Mouse (Mus musculus): ENCODE data around the gene Dennd1b.

Gene Dennd1b

DNA sequence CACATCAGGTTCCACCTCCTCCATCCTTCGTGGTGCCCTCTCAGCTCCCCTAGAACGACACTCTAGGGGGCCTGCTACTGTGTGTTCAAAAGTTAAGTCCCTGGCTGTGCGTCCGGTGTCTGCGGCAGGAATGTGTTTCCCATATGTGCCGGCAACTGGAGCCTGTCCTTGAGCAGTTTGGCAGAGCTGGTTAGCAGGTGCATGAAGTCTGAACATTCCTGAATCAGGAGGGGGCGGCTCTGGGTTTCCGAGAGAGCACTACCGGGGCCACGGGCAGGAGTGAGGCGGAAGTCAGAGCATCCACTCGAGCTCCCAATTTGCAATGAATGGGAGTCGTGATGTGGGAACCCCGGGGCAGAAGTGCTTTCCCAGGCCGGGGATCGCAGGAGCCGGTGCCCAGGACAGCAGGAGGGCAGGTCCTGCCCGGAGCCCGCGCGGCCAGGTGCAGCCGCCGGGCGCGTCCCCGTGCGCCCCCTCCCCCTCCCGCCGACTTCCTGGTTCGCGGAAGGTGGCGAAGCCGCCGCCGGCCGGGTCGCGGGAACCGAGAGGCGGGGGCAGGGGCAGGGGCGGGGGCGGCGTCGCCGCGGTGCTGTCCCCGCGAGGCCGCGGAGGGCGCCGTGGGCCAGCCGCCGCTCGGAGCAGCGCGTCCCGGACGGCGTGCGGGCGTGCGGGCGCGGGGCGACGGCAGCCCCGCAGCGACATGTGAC lies at the start of gene Dennd1b:
Dennd1b (plus strand) TSS at position 275 of the 707 bp plus-strand sequence.
- DNase-seq = peak; percentile 65 to 66

DNA sequence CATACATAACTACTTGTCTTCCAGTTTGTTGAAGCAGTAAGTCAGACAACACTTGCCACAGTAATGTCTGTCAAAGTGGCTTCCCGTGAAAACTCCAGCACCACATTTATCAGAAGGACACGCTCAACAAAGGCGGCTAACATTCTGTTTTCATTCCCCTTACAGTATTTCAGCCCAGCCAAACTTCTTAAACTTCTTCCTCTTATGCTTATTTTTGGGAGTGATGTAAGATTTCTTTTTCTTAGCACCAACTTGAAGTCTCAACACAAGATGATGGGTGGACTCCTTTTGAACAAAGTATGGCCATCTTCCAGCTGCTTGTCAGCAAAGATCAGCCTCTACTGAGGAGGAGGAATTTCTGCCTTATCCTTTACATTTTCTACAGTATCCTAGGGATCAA lies 47.6 kb upstream of the Dennd1b start:
- no peak for DNase-seq

DNA sequence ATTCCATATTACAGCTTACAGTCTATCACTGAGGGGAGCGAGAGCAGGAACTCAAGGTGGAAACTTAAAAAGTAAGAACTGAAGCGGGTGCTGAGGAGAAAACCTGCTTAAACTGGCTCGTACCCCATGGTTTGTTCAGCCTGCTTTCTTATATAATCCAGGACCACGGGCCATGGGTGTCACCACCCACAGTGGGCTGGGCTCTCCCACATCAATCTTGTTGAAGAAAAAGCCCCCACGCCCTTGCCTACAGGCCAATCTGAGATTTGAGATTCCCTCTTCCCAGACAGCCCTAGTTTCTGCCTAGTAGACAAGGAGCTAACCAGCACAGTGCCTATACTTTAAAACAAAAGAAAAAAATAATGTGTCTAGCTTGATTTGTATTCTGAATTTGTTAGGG lies 43.6 kb upstream of the Dennd1b start:
- DNase-seq = no peak

DNA sequence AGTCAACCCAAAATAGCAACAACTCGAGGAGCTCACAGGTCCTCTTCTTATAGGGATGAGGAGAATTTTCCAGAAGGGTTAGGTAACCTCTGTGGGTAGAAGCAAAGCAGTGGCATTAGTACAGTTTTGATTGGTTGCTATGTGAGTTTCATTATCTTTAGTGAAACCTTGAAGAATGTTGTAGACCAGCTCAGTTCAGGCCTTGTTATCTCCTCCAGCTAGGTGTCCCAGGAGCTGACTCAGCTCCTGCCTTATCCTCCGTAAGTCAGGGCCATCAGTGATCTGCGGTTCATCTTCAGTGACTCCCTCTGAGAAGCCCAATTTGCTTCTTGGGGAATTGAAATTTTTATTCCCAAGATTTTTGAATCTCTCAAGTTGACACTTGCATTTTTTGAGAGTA lies 43.2 kb upstream of the Dennd1b start:
- no peak for DNase-seq

DNA sequence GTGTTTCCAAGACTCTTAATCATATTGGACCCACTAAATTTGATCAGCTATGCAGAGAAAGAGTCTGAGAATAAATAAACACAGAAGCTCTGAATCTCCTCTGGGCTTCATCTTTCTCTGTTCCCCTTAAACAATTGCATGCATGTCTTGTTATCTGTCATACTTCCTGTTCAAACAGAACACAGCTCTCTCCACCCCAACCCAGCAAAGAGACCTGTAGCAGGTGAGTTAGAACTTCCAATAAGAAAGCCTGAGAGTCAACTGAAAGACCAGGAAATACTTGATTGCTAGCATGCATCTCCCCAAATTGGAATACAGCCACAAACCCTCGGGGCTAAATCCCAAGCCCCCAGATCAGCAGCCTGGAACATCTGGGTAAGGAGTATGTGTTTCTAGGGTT lies 42.4 kb upstream of the Dennd1b start:
- no peak for DNase-seq

DNA sequence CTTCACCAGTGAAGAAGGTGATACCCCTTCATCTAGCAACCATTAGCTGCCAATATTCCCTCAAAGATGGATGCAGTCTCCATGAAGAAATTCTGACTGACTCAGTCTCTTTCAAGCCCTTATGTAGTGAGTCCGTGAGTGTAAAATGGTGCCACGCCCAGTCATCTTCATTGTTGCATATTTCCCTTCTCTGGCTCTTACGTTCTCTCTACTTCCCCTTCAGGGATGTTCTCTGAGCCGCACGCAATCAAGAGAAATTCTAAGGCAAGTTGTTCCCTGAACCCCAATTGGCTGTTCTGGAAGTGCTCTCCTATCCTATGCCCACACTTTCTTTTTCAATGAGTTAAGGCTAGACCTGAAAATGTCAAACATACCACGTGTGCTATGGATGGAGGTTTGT lies 40.3 kb upstream of the Dennd1b start:
- no peak for DNase-seq

DNA sequence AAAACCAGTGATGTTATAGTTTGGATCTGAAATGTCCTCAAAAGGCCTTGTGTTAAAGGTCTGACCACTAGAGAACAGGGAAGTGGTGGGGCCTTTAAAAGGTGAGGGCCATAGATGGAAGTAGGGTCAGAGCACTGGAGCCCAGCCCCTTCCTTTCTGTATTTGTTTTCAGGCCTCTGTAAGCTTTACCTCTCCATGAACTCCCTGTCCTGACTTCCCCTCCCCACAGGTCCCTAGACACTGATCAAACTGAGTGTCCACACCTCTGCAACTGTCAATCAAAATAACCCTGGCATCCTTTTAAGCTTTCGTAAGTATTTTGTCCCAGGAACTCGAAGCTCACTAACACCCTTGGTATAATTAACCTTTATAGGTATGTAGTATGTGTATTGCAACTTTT lies 39.0 kb upstream of the Dennd1b start:
- DNase-seq = no peak

DNA sequence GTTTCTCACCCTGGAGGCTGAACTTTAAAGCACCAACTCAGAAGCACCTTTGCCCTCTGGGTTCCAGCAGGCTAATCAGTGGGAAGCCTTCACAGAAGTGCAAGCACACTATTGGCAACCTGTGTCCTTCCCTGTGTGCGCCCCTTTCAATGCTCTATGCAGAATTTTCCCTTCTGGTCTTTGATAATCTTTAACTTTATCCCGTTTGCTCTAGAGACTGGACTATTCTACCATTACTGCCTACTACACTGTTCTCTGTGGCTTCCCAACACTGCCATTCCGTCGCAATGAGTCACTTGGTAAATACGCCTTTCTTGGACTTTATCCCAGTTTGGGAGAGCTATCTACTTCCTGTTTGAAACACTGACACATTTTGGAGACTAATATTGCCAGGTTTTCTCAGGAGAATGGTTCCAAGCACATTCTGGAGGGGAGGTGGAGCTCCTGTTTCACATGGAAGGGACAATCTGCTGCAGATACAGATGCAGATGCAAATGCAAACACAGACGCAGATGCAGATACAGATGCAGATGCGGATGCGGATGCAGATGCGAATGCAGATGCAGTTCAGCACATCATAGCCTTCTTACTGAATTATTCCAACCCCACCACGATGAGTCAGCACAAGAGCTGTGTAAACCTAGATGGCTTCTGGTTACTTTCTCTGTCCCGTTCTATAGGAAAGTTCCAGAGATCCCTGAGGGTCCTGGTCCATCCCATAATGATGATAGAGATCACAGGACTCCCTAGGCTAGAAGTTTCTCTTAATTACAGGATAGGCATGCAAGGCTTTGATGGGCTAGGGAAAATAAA lies 34.4 kb upstream of the Dennd1b start:
- DNase-seq = no peak

DNA sequence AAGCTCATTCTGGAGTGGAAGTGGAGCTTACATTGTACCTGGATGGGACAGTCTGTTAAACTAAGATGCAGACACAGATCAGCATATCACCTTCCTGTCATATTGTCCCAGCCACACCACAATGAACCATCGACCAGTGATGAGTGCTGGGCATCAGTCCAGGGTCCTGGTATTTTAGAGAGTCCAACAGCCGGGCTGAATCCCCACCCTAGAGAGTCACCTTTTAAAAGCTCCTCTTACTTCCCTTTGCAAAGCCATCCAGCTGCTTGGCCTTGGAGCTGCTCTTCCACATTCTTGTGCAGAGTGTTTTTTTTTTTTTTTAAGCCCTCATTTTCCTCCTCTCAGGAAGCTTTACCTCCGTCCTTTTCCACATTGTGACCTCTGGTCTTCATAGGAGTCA lies 33.2 kb upstream of the Dennd1b start:
- no peak for DNase-seq

DNA sequence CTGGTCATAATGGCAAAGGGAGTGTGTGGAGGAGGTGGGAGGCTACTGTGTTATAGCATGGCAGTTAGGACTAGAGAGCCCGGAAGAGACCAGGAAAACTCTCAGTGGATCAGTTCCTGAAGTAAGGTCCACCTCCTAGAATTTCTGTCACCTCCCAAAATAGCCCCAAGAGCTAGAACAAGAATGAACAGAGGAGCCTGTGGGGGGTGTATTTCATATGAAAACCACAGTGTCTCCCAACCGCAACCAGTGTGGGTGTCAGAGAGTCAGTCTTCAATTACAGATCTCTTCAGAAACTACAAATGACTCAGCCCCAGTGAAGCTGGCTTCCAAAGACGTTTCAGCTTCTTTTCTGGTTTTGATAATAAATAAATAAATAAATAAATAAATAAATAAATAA lies 32.4 kb upstream of the Dennd1b start:
- no peak for DNase-seq

DNA sequence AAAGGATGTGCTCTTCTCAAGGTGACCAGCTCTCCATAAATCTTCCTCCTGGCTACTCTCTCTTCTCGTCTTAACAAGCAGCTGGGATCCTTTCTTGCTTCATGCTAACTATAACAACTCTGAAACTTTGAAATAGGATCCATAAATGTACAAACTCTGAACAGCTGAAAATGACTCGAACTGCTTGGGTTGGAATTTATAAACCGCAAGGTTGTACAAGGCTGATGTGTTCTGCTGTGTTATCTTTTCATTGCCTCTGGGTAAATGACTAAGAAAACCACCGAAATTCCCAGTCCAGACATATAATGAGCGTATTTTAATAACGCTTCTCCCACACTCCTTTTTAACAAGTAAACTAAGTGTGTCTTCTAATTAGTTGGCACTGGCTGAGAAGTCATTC lies 27.1 kb upstream of the Dennd1b start:
- no peak for DNase-seq

DNA sequence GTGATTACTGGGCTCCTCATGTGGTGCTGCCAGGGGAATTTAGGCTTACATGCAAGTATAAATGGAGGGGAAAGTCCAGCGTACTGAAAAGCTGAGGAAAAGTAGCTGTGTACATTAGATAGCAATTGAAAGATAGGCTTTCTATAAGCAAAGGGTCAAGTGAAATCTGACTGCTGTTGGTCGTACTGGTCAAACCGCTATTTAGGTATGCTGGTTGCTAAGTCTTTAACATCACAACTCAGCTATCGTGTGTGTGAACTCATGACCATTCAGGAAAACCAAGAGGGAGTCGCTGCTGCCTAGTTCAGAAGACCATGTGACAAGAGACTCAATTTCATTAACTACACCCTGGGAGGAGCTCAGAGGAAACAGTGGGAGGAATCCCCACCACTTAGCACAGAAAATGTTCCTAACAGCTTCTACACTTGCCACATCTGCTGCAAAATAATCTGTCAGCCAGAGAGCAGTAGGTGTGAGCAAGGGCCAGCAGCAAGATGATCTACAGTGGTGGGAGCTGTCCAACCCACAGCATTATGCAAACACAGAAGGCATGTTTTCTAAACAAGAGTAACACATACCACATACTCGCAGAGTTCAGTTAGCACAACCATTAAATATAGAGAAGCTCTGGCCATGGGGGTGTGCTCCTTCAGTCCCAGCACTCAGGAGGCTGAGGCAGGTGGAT lies 25.4 kb upstream of the Dennd1b start:
- no peak for DNase-seq

DNA sequence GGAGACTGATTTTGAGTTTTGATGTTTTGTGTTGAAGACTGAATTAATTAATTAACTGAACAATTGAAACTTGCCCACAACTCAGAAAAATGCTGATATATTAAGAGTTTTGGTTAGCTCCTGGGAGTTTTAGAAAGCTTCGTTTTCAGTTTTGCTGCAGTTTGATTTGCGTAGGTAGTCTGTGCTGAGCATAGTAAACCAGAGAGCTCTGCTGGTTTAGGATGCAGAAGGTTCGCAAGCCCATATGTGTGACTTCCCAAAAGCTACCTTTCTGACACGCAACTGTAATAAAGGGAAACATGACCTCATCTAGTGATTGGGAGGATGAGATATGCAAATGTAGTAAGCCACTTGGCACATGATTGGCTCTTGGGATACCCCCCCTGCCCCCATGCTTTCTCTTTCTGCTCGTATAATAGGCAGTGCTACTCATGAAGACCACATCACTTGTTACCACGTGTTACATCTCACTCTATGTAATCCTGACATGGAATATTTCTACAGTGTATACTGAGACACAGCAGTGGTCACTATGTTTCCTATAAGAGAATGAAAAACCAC lies 23.6 kb upstream of the Dennd1b start:
- no peak for DNase-seq

DNA sequence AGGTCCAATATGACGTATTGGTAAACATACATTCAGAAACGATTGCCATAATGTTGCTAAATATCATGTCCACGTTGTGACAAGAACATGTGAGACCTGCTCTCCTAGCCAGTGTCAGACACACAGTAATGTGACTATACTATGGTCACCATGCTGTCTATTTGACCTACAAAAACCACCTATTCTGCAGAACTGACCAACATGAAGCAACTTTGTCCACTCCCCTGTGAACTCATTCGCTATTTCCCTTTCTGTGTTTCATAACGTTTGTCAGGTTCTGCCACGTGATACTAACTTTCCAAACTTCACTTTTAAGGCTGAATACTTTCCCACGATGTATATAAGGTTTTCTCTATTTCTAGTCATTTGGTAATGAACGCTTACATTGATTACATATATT lies 22.8 kb upstream of the Dennd1b start:
- DNase-seq = no peak

DNA sequence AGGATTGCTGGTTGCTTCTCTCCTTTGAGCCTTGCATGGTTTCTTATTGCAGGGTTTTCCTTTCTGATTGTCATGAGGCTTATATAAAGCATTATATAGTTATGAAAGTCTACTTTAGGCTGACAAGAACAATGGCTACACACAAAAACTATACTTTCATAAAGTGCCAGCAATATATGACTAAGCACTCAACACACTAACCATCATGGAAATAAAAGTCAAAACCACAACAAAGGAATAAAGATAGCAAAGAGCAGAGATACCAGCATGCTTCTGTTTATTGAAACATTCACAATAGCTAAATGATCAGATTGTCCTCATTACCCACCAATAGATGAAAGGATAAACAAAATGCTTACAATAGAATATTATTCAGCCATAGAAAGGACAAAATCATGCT lies 11.1 kb upstream of the Dennd1b start:
- DNase-seq = no peak

DNA sequence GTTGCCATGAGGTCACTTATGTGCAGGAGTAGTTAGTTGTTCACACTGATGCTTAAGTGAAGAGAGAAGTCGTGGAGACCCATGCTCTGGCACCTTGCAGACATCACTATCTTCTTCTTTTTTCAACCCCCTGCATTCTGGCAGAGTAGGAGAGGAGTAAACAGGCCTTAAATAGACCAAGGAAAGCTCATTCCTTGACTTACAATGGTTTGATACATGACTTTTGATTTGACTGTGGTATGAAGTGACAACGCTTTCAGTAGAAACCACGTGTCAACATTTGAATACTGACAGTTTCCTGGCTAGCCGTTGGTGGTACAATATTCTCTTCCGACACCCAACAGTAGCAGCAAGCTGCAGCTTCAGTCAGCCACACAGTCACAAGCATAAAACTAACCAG lies 8.3 kb upstream of the Dennd1b start:
- no peak for DNase-seq

DNA sequence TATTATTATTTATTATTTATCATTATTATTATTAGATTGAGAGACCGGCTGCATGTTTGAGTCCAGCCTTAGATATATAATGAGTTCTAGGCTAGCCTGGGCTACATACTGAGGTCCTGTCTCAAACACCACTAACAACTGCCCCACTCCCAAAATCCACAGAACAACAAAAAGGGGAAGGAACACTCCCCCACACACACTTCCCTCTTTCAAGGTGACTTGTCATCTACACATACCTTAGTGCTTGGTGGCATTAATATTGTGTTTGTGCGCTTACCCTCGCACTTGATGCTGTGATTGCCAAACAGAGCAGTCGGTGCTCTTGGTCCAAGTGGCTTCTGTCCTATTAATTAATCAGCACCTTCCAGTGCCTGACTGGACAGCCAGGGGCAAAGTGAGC lies 7.8 kb upstream of the Dennd1b start:
- no peak for DNase-seq

DNA sequence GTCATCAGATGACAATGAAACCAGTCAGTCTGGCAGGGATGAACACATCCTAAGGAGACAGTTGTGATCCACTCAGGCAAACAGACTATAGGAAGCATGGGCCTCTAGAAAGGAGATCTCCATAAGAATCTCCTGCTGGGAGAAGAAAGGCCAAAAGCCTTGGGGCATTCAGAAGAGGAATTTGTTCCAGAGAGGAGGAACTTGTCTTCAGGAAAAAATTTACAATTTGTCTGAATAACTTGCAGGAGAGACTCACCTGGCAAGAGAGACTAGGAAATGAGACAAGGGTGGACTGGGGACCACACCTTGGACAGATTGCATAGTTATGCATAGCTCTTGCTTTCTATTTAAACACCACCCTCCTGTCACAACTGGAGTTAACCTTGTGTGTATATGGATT lies 6.7 kb upstream of the Dennd1b start:
- DNase-seq = no peak

DNA sequence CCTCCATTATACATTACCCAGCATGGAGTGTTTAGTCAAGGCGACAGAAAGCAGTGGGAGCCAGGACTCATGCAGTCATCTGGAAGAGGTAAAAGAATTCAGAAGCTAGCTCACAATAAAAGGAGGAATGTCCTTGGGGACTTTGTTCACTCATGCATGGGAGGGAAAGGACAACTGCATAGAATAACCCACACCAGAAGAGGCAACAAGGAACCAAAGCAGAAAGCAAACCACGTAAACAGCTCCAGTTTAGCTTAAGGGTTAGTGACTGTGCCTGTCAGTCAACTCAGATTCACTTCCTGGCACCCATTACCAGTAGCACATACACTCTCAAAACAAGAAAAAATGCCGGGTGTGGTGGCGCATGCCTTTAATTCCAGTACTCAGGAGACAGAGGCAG lies 6.1 kb upstream of the Dennd1b start:
- no peak for DNase-seq

DNA sequence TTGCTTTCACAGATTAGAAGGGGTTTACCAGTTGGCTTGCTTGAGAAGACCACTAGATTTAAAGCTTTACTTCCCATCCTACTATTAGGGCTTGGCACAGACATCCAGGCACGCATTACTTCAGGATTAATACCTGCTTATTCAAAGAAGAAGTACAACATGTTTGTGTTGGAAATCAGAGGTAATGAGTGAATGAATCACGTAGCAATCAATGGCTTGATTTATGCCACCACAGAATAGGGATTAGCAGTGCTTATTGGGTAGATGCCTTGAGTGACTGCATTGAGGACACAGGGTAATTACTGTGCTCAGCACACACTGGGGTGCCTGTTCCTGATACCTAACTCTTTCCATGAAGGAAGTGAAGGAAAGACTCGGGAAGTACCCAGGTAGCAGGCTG lies 4.4 kb upstream of the Dennd1b start:
- no peak for DNase-seq

DNA sequence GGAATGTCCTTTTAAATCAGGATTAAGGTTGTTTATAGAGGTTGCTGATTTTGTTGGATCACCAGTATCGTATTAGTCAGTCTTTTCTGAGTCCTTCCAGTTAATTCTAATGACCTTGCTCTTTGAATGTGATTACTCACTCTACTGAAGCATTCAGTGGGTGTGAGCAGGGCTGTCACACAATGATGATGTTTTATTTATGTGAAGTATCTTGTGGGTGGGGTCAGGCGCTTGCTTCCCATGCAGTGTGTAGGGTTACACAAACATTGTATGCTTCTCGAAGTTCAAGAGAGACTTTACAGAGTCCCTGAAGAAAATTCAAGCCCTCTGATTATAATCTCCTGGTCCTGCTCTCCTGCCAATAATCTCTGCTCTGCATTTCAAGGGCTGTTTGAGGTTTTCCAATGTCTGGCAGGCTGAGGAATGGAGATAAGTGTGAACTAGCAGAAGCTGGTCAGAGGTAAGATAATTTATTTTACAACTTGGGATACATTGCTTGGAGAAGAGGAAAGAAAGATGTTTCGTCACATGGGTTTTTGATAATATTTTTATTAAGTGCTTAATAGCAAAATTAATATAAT lies 3.2 kb upstream of the Dennd1b start:
- no peak for DNase-seq

DNA sequence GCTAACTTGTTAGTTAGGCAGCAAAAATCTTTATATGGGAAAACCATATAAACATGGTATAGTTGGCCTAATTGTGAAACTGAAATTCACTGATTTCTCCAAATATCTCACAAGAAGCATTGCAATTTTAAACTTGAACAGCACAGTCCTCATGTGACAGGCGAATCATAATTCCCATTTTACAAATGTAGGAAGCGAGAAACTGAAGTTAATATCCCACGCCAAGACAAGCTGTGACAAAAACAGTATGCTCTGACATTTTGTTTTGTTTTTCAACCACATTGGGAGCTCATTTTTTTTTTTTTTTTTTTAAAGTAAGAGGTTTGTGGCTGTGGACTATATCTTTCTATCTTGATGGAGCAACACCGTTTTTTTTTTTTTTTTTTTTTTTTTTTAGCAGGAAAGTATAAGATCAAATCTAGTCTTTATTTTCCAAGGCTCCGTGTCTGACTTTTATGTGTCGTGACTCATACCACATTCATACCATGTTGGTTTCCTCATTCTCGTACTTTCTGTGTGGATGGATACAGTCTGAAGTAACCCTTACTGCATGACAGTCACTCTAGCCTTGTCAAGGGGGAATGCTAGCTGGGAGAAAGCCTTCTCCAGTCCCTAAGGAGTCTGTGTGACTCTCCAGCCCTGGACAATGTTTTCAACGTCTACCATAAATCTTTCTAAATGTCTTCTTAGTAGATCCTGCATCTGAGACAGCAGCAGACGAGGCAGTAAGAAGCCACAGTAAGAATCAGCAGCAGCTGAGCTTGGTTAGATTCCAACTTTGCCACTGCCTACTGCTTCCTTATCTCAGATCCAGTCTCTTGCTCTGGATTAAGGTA lies 751 bp upstream of the Dennd1b start:
- DNase-seq = no peak
